Mouse (Mus musculus) CH12.LX (cell line): Measurements from ENCODE around the gene Zfp385c. TPM values are rescaled to one million over a fixed set of nuclear protein-coding genes. Genes with fewer than 3 reads are reported as not detected.

Experiments used
- DNase-seq: peaks from one replicate; pipeline ENCODE4 v3.0.0-alpha.2; 2013; ENCODE audit errors: extremely low read depth
- H3K27ac ChIP-seq: 2 replicates; pipeline ENCODE4 v1.5.1; 2012; ENCODE audit warnings: low read depth, mild to moderate bottlenecking, control low read depth, moderate library complexity; ENCODE audit not compliant: insufficient read depth
- H3K27me3 ChIP-seq: replicated peaks from 2 replicates; pipeline ENCODE3; 2012; ENCODE audit warnings: inconsistent platforms
- H3K36me3 ChIP-seq, 2 experiments: replicated peaks in 1 of 2; 2 replicates each; pipeline versions ENCODE3 to v1.6.1; 2012; ENCODE audit warnings: inconsistent platforms in 1 of 2, low read length in 1 of 2, mild to moderate bottlenecking in 1 of 2, mixed read lengths in 1 of 2, moderate library complexity in 1 of 2; ENCODE audit not compliant: control insufficient read depth in 1 of 2, insufficient read depth in 1 of 2
- H3K4me1 ChIP-seq, 2 experiments: 2 replicates each; pipeline ENCODE4 v1.6.1; 2012; ENCODE audit warnings: inconsistent platforms in 1 of 2, moderate library complexity in 1 of 2; ENCODE audit not compliant: insufficient read depth in 2 of 2, control insufficient read depth in 1 of 2
- H3K4me2 ChIP-seq: 2 replicates; pipeline ENCODE4 v1.6.1; 2012; ENCODE audit warnings: low read depth, mild to moderate bottlenecking, control low read depth; ENCODE audit not compliant: poor library complexity, insufficient read depth, severe bottlenecking
- H3K4me3 ChIP-seq, 3 experiments: fragments of 150-350 bp in 1 of 3; sonication (generic) in 1 of 3; replicated peaks in 1 of 3; 2 replicates each; pipeline versions ENCODE3 to v1.5.1; 2011 to 2012; ENCODE audit warnings: low read depth in 2 of 3, low read length in 2 of 3, mild to moderate bottlenecking in 2 of 3, moderate library complexity in 2 of 3, control low read depth in 1 of 3, improper control_type of control experiment in 1 of 3, inconsistent platforms in 1 of 3, mixed read lengths in 1 of 3; ENCODE audit not compliant: poor library complexity in 1 of 3
- H3K79me2 ChIP-seq: replicated peaks from 2 replicates; pipeline ENCODE4 v1.6.1; 2012; ENCODE audit warnings: mild to moderate bottlenecking, moderate library complexity; ENCODE audit not compliant: control insufficient read depth, poor library complexity, insufficient read depth, severe bottlenecking; ENCODE audit errors: extremely low read depth
- H3K9ac ChIP-seq: 2 replicates; pipeline ENCODE4 v1.6.1; 2012; ENCODE audit warnings: low read depth, mild to moderate bottlenecking, control low read depth, moderate library complexity; ENCODE audit not compliant: insufficient read depth
- H3K9me3 ChIP-seq: replicated peaks from 2 replicates; pipeline ENCODE3; 2012; ENCODE audit warnings: low read length, inconsistent platforms, mixed read lengths
- BHLHE40 ChIP-seq: IDR thresholded peaks from 2 replicates; pipeline ENCODE4 v1.6.1; 2011; ENCODE audit warnings: mild to moderate bottlenecking, low read depth, low read length, improper control_type of control experiment
- CHD1 ChIP-seq: IDR thresholded peaks from 2 replicates; pipeline ENCODE4 v1.6.1; 2012; ENCODE audit warnings: low read depth, low read length, improper control_type of control experiment, inconsistent platforms
- CHD2 ChIP-seq: IDR thresholded peaks from 2 replicates; pipeline ENCODE4 v1.6.1; 2011; ENCODE audit warnings: low read length, improper control_type of control experiment
- CTCF ChIP-seq, 2 experiments: IDR thresholded peaks in 1 of 2; conservative IDR thresholded peaks in 1 of 2; 2 replicates each; pipeline ENCODE4 v1.5.1; 2011 to 2012; ENCODE audit warnings: low read depth in 2 of 2, low read length in 2 of 2, improper control_type of control experiment in 1 of 2, inconsistent platforms in 1 of 2, mild to moderate bottlenecking in 1 of 2, moderate library complexity in 1 of 2
- E2F4 ChIP-seq: IDR thresholded peaks from 2 replicates; pipeline ENCODE4 v1.6.1; 2011; ENCODE audit warnings: low read depth, low read length, improper control_type of control experiment; ENCODE audit not compliant: insufficient replicate concordance
- ELF1 ChIP-seq: IDR thresholded peaks from 2 replicates; pipeline ENCODE4 v1.6.1; 2014; ENCODE audit warnings: low read depth, mild to moderate bottlenecking, inconsistent platforms, low read length, improper control_type of control experiment
- EP300 ChIP-seq: IDR thresholded peaks from 2 replicates; pipeline ENCODE4 v1.6.1; 2011; ENCODE audit warnings: low read length, improper control_type of control experiment
- ETS1 ChIP-seq: conservative IDR thresholded peaks from 2 replicates; pipeline ENCODE4 v1.6.1; 2012; ENCODE audit warnings: low read depth, mild to moderate bottlenecking, inconsistent platforms, low read length, improper control_type of control experiment, moderate library complexity
- GABPA ChIP-seq: IDR thresholded peaks from 2 replicates; pipeline ENCODE4 v1.6.1; 2012; ENCODE audit warnings: low read depth, low read length, improper control_type of control experiment, inconsistent platforms; ENCODE audit not compliant: insufficient replicate concordance
- HCFC1 ChIP-seq: IDR thresholded peaks from 2 replicates; pipeline ENCODE4 v1.6.1; 2012; ENCODE audit warnings: low read depth, mild to moderate bottlenecking, inconsistent platforms, low read length, improper control_type of control experiment
- IRF4 ChIP-seq: IDR thresholded peaks from 2 replicates; pipeline ENCODE4 v1.6.1; 2014; ENCODE audit warnings: low read depth, mild to moderate bottlenecking, inconsistent platforms, low read length, improper control_type of control experiment
- JUND ChIP-seq: conservative IDR thresholded peaks from 2 replicates; pipeline ENCODE4 v1.6.1; 2011; ENCODE audit warnings: low read depth, low read length, improper control_type of control experiment
- KAT2A ChIP-seq: IDR thresholded peaks from 2 replicates; pipeline ENCODE4 v1.6.1; 2012; ENCODE audit warnings: low read length, improper control_type of control experiment, inconsistent platforms; ENCODE audit not compliant: insufficient replicate concordance
- MAX ChIP-seq: IDR thresholded peaks from 2 replicates; pipeline ENCODE4 v1.6.1; 2011; ENCODE audit warnings: low read length, improper control_type of control experiment
- MAZ ChIP-seq: IDR thresholded peaks from 2 replicates; pipeline ENCODE4 v1.6.1; 2012; ENCODE audit warnings: low read depth, mild to moderate bottlenecking, inconsistent platforms, low read length, improper control_type of control experiment, moderate library complexity
- MEF2A ChIP-seq: IDR thresholded peaks from 2 replicates; pipeline ENCODE4 v1.6.1; 2014; ENCODE audit warnings: low read depth, mild to moderate bottlenecking, inconsistent platforms, low read length, improper control_type of control experiment, borderline replicate concordance
- MXI1 ChIP-seq: IDR thresholded peaks from 2 replicates; pipeline ENCODE4 v1.6.1; 2011; ENCODE audit warnings: mild to moderate bottlenecking, low read depth, low read length, improper control_type of control experiment
- NELFE ChIP-seq: IDR thresholded peaks from 2 replicates; pipeline ENCODE4 v1.6.1; 2011; ENCODE audit warnings: low read depth, low read length, improper control_type of control experiment
- NRF1 ChIP-seq: IDR thresholded peaks from 2 replicates; pipeline ENCODE4 v1.6.1; 2014; ENCODE audit warnings: low read depth, mild to moderate bottlenecking, inconsistent platforms, low read length, improper control_type of control experiment, moderate library complexity
- PAX5 ChIP-seq: IDR thresholded peaks from 2 replicates; pipeline ENCODE4 v1.6.1; 2012; ENCODE audit warnings: low read length, inconsistent platforms, mixed read lengths
- POLR2A ChIP-seq: IDR thresholded peaks from 2 replicates; pipeline ENCODE4 v1.6.1; 2011; ENCODE audit warnings: low read depth, mild to moderate bottlenecking, improper control_type of control experiment, low read length
- POLR2AphosphoS2 ChIP-seq: IDR thresholded peaks from 2 replicates; pipeline ENCODE4 v1.6.1; 2011; ENCODE audit warnings: low read depth, low read length, improper control_type of control experiment
- RAD21 ChIP-seq: IDR thresholded peaks from 2 replicates; pipeline ENCODE4 v1.6.1; 2011; ENCODE audit warnings: low read depth, mild to moderate bottlenecking, low read length, improper control_type of control experiment, moderate library complexity
- RCOR1 ChIP-seq: conservative IDR thresholded peaks from 2 replicates; pipeline ENCODE4 v1.6.1; 2012; ENCODE audit warnings: low read depth, mild to moderate bottlenecking, inconsistent platforms, low read length, improper control_type of control experiment
- SIN3A ChIP-seq: IDR thresholded peaks from 2 replicates; pipeline ENCODE4 v1.6.1; 2012; ENCODE audit warnings: low read length, improper control_type of control experiment, inconsistent platforms
- SMC3 ChIP-seq: IDR thresholded peaks from 2 replicates; pipeline ENCODE4 v1.6.1; 2011; ENCODE audit warnings: low read depth, low read length, improper control_type of control experiment
- TBP ChIP-seq: conservative IDR thresholded peaks from 2 replicates; pipeline ENCODE4 v1.6.1; 2011; ENCODE audit warnings: low read depth, low read length, improper control_type of control experiment
- TCF12 ChIP-seq: IDR thresholded peaks from 2 replicates; pipeline ENCODE4 v1.6.1; 2014; ENCODE audit warnings: low read depth, mild to moderate bottlenecking, inconsistent platforms, low read length, improper control_type of control experiment
- UBTF ChIP-seq: IDR thresholded peaks from 2 replicates; pipeline ENCODE4 v1.6.1; 2012; ENCODE audit warnings: low read depth, mild to moderate bottlenecking, inconsistent platforms, low read length, improper control_type of control experiment, moderate library complexity
- USF1 ChIP-seq: IDR thresholded peaks from 2 replicates; pipeline ENCODE4 v1.6.1; 2014; ENCODE audit warnings: low read depth, mild to moderate bottlenecking, inconsistent platforms, low read length, improper control_type of control experiment
- USF2 ChIP-seq: conservative IDR thresholded peaks from 2 replicates; pipeline ENCODE4 v1.6.1; 2011; ENCODE audit warnings: low read depth, low read length, improper control_type of control experiment
- ZKSCAN1 ChIP-seq: IDR thresholded peaks from 2 replicates; pipeline ENCODE4 v1.6.1; 2012; ENCODE audit warnings: low read depth, inconsistent platforms, low read length, improper control_type of control experiment, borderline replicate concordance
- ZMIZ1 ChIP-seq: IDR thresholded peaks from 2 replicates; pipeline ENCODE4 v1.6.1; 2012; ENCODE audit warnings: low read depth, mild to moderate bottlenecking, inconsistent platforms, low read length, improper control_type of control experiment
- ZNF384 ChIP-seq: IDR thresholded peaks from 2 replicates; pipeline ENCODE4 v1.6.1; 2012; ENCODE audit warnings: low read depth, low read length, improper control_type of control experiment, inconsistent platforms
- dilution Hi-C: fragments of 300-500 bp; cut with MboI; formaldehyde crosslinking; loops from 2 replicates; pipeline ENCODE4 v1.14.3; 2020; ENCODE audit warnings: low sequenced_read_pairs; ENCODE audit not compliant: extremely low pct_unique_long_range_greater_than_20kb, extremely low pct_ligation_motif_present
- in situ Hi-C: fragments of 300-500 bp; cut with MboI; formaldehyde crosslinking; loops from 3 replicates; pipeline ENCODE4 v1.14.3; 2019; ENCODE audit warnings: low sequenced_read_pairs, low pct_ligation_motif_present, low pct_unique_long_range_greater_than_20kb, mixed read lengths
- polyA plus RNA-seq: library from polyadenylated mRNA; unstranded; fragments of >175 nt; gene quantifications from 2 replicates; pipeline ENCODE4 v1.2.1, GENCODE M21; 2012; ENCODE audit warnings: low read depth; ENCODE audit not compliant: insufficient read length
- total RNA-seq, 2 experiments: library from RNA; depleted of rRNA; stranded (reverse); fragments of 300-350 nt in 1 of 2; fragments of >200 nt in 1 of 2; gene quantifications; 2 replicates each; pipeline ENCODE4 v1.2.3; 2012 to 2014

Zfp385c gene
- total and polyA plus RNA-seq, 3 experiments, result 0.08 to 0.14 TPM; not detected in 1

- in situ Hi-C loops (loop anchor here (5.0 kb wide), 1 partner anchor 50 kb away; the partner anchor contains the start of gene Cnp), dilution Hi-C loops (no loop called here)
- peak; percentile 97 for TF ChIP-seq HCFC1
- TF ChIP-seq ZNF384, result no peak
- TF ChIP-seq POLR2AphosphoS2, result peak; percentile 82; the same call in 1 of the 2 replicates
- peak; percentile 95 for TF ChIP-seq TCF12
- TF ChIP-seq CTCF (conservative IDR thresholded peaks at IDR 0.05 in 1 of 2, IDR thresholded peaks at IDR 0.05 in 1 of 2; ENCODE audit: low read depth in 2 of 2, low read length in 2 of 2), result peak; percentile 70 to 97
- TF ChIP-seq SMC3, result peak; percentile 39
- TF ChIP-seq NELFE, result peak; percentile 89
- peak; percentile 95 for TF ChIP-seq MAZ
- no peak for TF ChIP-seq PAX5
- TF ChIP-seq E2F4, result no peak
- TF ChIP-seq JUND, result no peak
- TF ChIP-seq BHLHE40, result no peak
- no peak for TF ChIP-seq RCOR1
- TF ChIP-seq EP300, result no peak
- peak; percentile 91; the same call in 1 of the 2 replicates for TF ChIP-seq KAT2A
- no peak for TF ChIP-seq CHD1
- TF ChIP-seq USF1, result no peak
- TF ChIP-seq MXI1, result peak; percentile 35; the same call in 1 of the 2 replicates
- peak; percentile 90 for TF ChIP-seq ELF1
- TF ChIP-seq USF2, result no peak
- TF ChIP-seq TBP, result peak; percentile 70
- TF ChIP-seq POLR2A, result peak; percentile 90
- TF ChIP-seq GABPA, result peak; percentile 99
- TF ChIP-seq ZKSCAN1, result no peak
- no peak; the same call in 1 of the 2 replicates for TF ChIP-seq RAD21
- TF ChIP-seq SIN3A, result peak; percentile 87
- no peak for TF ChIP-seq CHD2
- TF ChIP-seq MAX, result no peak; the same call in 1 of the 2 replicates
- TF ChIP-seq UBTF, result no peak
- TF ChIP-seq ZMIZ1, result peak; percentile 75
- TF ChIP-seq NRF1, result peak; percentile 61; the same call in 1 of the 2 replicates
- 0 out of 2 replicates have a peak, but pooled peaks have one; percentile 7 for TF ChIP-seq ETS1
- peak; percentile 80; the same call in 1 of the 2 replicates for TF ChIP-seq IRF4
- peak; percentile 81; the same call in 1 of the 2 replicates for TF ChIP-seq MEF2A
- peak overlapping the region; percentile 98 for H3K9ac ChIP-seq
- no peaks in the 10 kb centered on the region for H3K9me3 ChIP-seq
- peak; percentile 97 for DNase-seq
- H3K27ac ChIP-seq, result peak overlapping the region; percentile 58
- peak overlapping the region; percentile 75 to 94 (median 91) for H3K4me3 ChIP-seq
- H3K27me3 ChIP-seq, result no peaks in the 10 kb centered on the region
- H3K4me2 ChIP-seq, result peak overlapping the region; percentile 79; the same call in 1 of the 2 replicates
- peaks cover 19% of the 10 kb centered on the region for H3K79me2 ChIP-seq
- peaks cover 22 to 38% of the 10 kb centered on the region in 2 experiments for H3K36me3 ChIP-seq
- H3K4me1 ChIP-seq, result peaks cover 25 to 73% of the 10 kb centered on the region in 2 experiments
Measured at GRCm38 (mm10) chr11:100622714-100623113, 69.5 kb downstream of the Zfp385c start.
